Mouse (Mus musculus): ENCODE results near the gene Gm20604.

Gm20604 gene

GRCm38 (mm10) chr12:102758403-102758756, at the start of gene Gm20604:
Gene Gm20604 (minus strand): TSS chr12:102758672.
- DNase-seq: no peak

GRCm38 (mm10) chr12:102799528-102799927, 41.1 kb upstream of the Gm20604 start:
- DNase-seq: no peak

GRCm38 (mm10) chr12:102787927-102788326, 29.5 kb upstream of the Gm20604 start:
- no peak for DNase-seq

- no peak for DNase-seq
Observed at GRCm38 (mm10) chr12:102785593-102785985, 27.1 kb upstream of the Gm20604 start.

GRCm38 (mm10) chr12:102784899-102785592, 26.6 kb upstream of the Gm20604 start:
- no peak for DNase-seq

- DNase-seq: no peak
Observed at GRCm38 (mm10) chr12:102782841-102783240, 24.4 kb upstream of the Gm20604 start.

GRCm38 (mm10) chr12:102779452-102779851, 21.0 kb upstream of the Gm20604 start:
- DNase-seq: peak; percentile 18

GRCm38 (mm10) chr12:102778151-102778550, 19.7 kb upstream of the Gm20604 start:
- DNase-seq: no peak

- no peak for DNase-seq
Observed at GRCm38 (mm10) chr12:102776035-102776434, 17.6 kb upstream of the Gm20604 start.

GRCm38 (mm10) chr12:102772676-102773075, 14.2 kb upstream of the Gm20604 start:
- DNase-seq: no peak

GRCm38 (mm10) chr12:102771601-102772000, 13.1 kb upstream of the Gm20604 start:
- no peak for DNase-seq

- no peak for DNase-seq
Observed at GRCm38 (mm10) chr12:102769000-102769399, 10.5 kb upstream of the Gm20604 start.

GRCm38 (mm10) chr12:102763696-102764095, 5.2 kb upstream of the Gm20604 start:
- no peak for DNase-seq

- DNase-seq: no peak
Observed at GRCm38 (mm10) chr12:102761668-102762067, 3.2 kb upstream of the Gm20604 start.

- DNase-seq: no peak
Observed at GRCm38 (mm10) chr12:102758936-102759335, 464 bp upstream of the Gm20604 start.

GRCm38 (mm10) chr12:102757689-102758402, 626 bp downstream of the Gm20604 start, which contains the start of the genes Gm28051, Gon7 and Ubr7:
Gene Gm28051 (minus strand): TSS chr12:102757765.
Gene Gon7 (minus strand): TSS chr12:102757803.
Gene Ubr7 (plus strand): TSS chr12:102757967.
- DNase-seq: peak; percentile 97

- peak; percentile 88 for DNase-seq
Observed at GRCm38 (mm10) chr12:102757055-102757688, 1.3 kb downstream of the Gm20604 start.

- DNase-seq: peak; percentile 29
Observed at GRCm38 (mm10) chr12:102756304-102756703, 2.2 kb downstream of the Gm20604 start.

- DNase-seq: no peak
Observed at GRCm38 (mm10) chr12:102748256-102748655, 10.2 kb downstream of the Gm20604 start.

- DNase-seq: no peak
Observed at GRCm38 (mm10) chr12:102744839-102745238, 13.6 kb downstream of the Gm20604 start.

- peak; percentile 91 for DNase-seq
Observed at GRCm38 (mm10) chr12:102743589-102744574, 14.6 kb downstream of the Gm20604 start, which contains the start of the genes Moap1 and Tmem251. Gene Moap1 (minus strand): TSS chr12:102743661. Gene Tmem251 (plus strand): TSS chr12:102743762.

GRCm38 (mm10) chr12:102743036-102743588, 15.4 kb downstream of the Gm20604 start:
- no peak for DNase-seq
